Mouse (Mus musculus): Measurements from ENCODE around the gene Mboat7.

GRCm38 (mm10) chr7:3643843-3644242 lies 49.5 kb downstream of the Mboat7 start:
- TF ChIP-seq CTCF (IDR thresholded peaks at IDR 0.05; ENCODE audit: insufficient read depth, low read depth, low read length), result no peak
- no peak for TF ChIP-seq POLR2A (IDR thresholded peaks at IDR 0.05; ENCODE audit: insufficient read depth, low read depth, low read length)
